Mouse (Mus musculus) bone marrow, adult 2 months (tissue): ENCODE results near the gene Oxsm.

Experiments
- CTCF ChIP-seq: fragments of 200-500 bp; IDR thresholded peaks from 2 replicates; pipeline ENCODE4 v1.5.1; 2011; ENCODE audit warnings: low read length, control low read depth; ENCODE audit not compliant: control insufficient read depth, insufficient read depth
- POLR2A ChIP-seq: fragments of 200-500 bp; IDR thresholded peaks from 2 replicates; pipeline ENCODE4 v1.6.1; 2011; ENCODE audit warnings: low read depth, mild to moderate bottlenecking, control low read depth, low read length, borderline replicate concordance; ENCODE audit not compliant: control insufficient read depth

DNA sequence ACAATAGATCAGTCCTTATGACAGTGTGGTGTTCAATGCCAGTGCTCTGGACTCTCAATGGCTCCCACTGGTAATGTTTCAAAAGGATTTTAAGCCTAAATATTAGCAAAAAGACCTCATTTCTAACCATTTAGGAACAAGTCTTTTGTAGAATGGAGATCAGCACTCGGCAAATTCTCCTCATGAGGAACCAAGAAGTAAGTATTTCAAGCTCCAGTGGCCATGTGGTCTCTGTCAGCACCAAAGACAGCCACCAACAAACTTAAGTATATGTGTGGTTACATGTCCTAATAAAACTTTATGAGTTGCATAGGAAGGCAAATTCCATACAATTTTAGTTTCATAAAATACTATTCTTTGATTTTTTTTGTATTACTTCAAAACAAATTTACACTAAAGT lies 55.5 kb downstream of the Oxsm start:
- no peak for TF ChIP-seq POLR2A
- no peak for TF ChIP-seq CTCF
